Mouse (Mus musculus) heart, embryonic 15.5 days (tissue): ENCODE results near the gene Btrc. TPM values are rescaled to one million over a fixed set of nuclear protein-coding genes. Genes with fewer than 3 reads are reported as not detected.
"Not testable (repeated sequence)": the region's sequence is repeated elsewhere in the genome, so short reads cannot be mapped to it uniquely, and the experiment has no call there.

Experiments used
- ATAC-seq: fragments of 200-750 bp; cut with Nextera tagmentation; replicated peaks from 2 replicates; pipeline ENCODE4 v1.8.0; 2017; ENCODE audit warnings: low read depth, moderate TSS enrichment; ENCODE audit not compliant: insufficient number of reproducible peaks, insufficient read depth, low FRiP score
- H3K27ac ChIP-seq: fragments of 300-500 bp; sonication (generic); 2 replicates; pipeline ENCODE4 v1.5.1; 2015; ENCODE audit warnings: mild to moderate bottlenecking, inconsistent platforms
- H3K27me3 ChIP-seq: fragments of 300-500 bp; sonication (generic); 2 replicates; pipeline ENCODE4 v1.6.1; 2015; ENCODE audit warnings: inconsistent platforms
- H3K36me3 ChIP-seq: fragments of 300-500 bp; sonication (generic); 2 replicates; pipeline ENCODE4 v1.6.1; 2015; ENCODE audit warnings: mild to moderate bottlenecking, inconsistent platforms
- H3K4me1 ChIP-seq: fragments of 300-500 bp; sonication (generic); replicated peaks from 2 replicates; pipeline ENCODE4 v1.6.1; 2015; ENCODE audit warnings: inconsistent platforms
- H3K4me2 ChIP-seq: fragments of 300-500 bp; sonication (generic); 2 replicates; pipeline ENCODE4 v1.6.1; 2015; ENCODE audit warnings: inconsistent platforms, mild to moderate bottlenecking, moderate library complexity
- H3K4me3 ChIP-seq: fragments of 300-500 bp; sonication (generic); 2 replicates; pipeline ENCODE4 v1.5.1; 2015; ENCODE audit warnings: mild to moderate bottlenecking, inconsistent platforms
- H3K9ac ChIP-seq: fragments of 300-500 bp; sonication (generic); 2 replicates; pipeline ENCODE4 v1.6.1; 2015; ENCODE audit warnings: mild to moderate bottlenecking, inconsistent platforms
- H3K9me3 ChIP-seq: fragments of 300-500 bp; sonication (generic); replicated peaks from 2 replicates; pipeline ENCODE4 v1.6.1; 2016; ENCODE audit warnings: inconsistent platforms
- WGBS: fragments of 180-500 bp; shearing (Covaris S2); methylation state at CpG from one replicate; pipeline ENCODE4 v1.1.7; 2015; ENCODE audit warnings: mixed read lengths; 5-methylcytosine and 5-hydroxymethylcytosine counted together
- polyA plus RNA-seq: library from polyadenylated mRNA; unstranded; fragments of >200 nt; fragmentation: Nextera tagmentation; extraction: Ambion mirVana; gene quantifications from 2 replicates; pipeline ENCODE4 v1.2.1, GENCODE M21; 2015

The Btrc gene
- polyA plus RNA-seq, 1 experiment from 2014 or later = 26.7 TPM

- WGBS = 63% methylated on average over 4 of the region's 4 CpGs
- no peak overlapping the region for H3K27ac ChIP-seq
- H3K27me3 ChIP-seq = no peaks in the 10 kb centered on the region
- H3K4me3 ChIP-seq = no peak overlapping the region
- no peak overlapping the region for H3K9ac ChIP-seq
- no peak overlapping the region for H3K4me2 ChIP-seq
- no peaks in the 10 kb centered on the region for H3K9me3 ChIP-seq
- peaks cover 6% of the 10 kb centered on the region; the same call in 1 of the 2 replicates for H3K4me1 ChIP-seq
- H3K36me3 ChIP-seq = peaks cover 6% of the 10 kb centered on the region; the same call in 1 of the 2 replicates
- ATAC-seq = no peak
Measured at GRCm38 (mm10) chr19:45428146-45428545, 64.6 kb downstream of the Btrc start.

GRCm38 (mm10) chr19:45430971-45431633 is 67.6 kb downstream of the Btrc start:
- no peak overlapping the region for H3K9ac ChIP-seq
- H3K4me3 ChIP-seq = no peak overlapping the region
- ATAC-seq = no peak
- H3K4me2 ChIP-seq = no peak overlapping the region
- H3K9me3 ChIP-seq = no peaks in the 10 kb centered on the region
- no peaks in the 10 kb centered on the region for H3K27me3 ChIP-seq
- no peaks in the 10 kb centered on the region for H3K36me3 ChIP-seq
- WGBS = 74% methylated on average over 6 of the region's 6 CpGs
- H3K27ac ChIP-seq = no peak overlapping the region
- H3K4me1 ChIP-seq = peaks cover 6% of the 10 kb centered on the region; the same call in 1 of the 2 replicates

GRCm38 (mm10) chr19:45432351-45432750 is 68.8 kb downstream of the Btrc start:
- peaks cover 6% of the 10 kb centered on the region; the same call in 1 of the 2 replicates for H3K4me1 ChIP-seq
- H3K4me3 ChIP-seq = no peak overlapping the region
- H3K9me3 ChIP-seq = no peaks in the 10 kb centered on the region
- no peak overlapping the region for H3K4me2 ChIP-seq
- no peak for ATAC-seq
- H3K27ac ChIP-seq = no peak overlapping the region
- 68% methylated on average over 3 of the region's 3 CpGs for WGBS
- no peaks in the 10 kb centered on the region for H3K27me3 ChIP-seq
- H3K9ac ChIP-seq = no peak overlapping the region
- H3K36me3 ChIP-seq = no peaks in the 10 kb centered on the region

GRCm38 (mm10) chr19:45436019-45436418 is 72.5 kb downstream of the Btrc start:
- H3K36me3 ChIP-seq, H3K9me3 ChIP-seq, H3K9ac ChIP-seq, H3K27ac ChIP-seq, H3K27me3 ChIP-seq, H3K4me3 ChIP-seq, H3K4me2 ChIP-seq: not testable (repeated sequence)
- 0 out of 2 replicates have a peak, but pooled peaks have one; percentile 53 for ATAC-seq
- peaks cover 13% of the 10 kb centered on the region for H3K4me1 ChIP-seq

GRCm38 (mm10) chr19:45437175-45437574 is 73.6 kb downstream of the Btrc start:
- no peak overlapping the region for H3K4me3 ChIP-seq
- no peak overlapping the region for H3K4me2 ChIP-seq
- no peak for ATAC-seq
- WGBS = 91% methylated on average over 4 of the region's 4 CpGs
- no peak overlapping the region for H3K27ac ChIP-seq
- no peaks in the 10 kb centered on the region for H3K36me3 ChIP-seq
- no peaks in the 10 kb centered on the region for H3K27me3 ChIP-seq
- H3K9me3 ChIP-seq = no peaks in the 10 kb centered on the region
- peaks cover 18% of the 10 kb centered on the region for H3K4me1 ChIP-seq
- H3K9ac ChIP-seq = no peak overlapping the region

- H3K27ac ChIP-seq = no peak overlapping the region
- peaks cover 16% of the 10 kb centered on the region for H3K4me1 ChIP-seq
- no peak overlapping the region for H3K4me3 ChIP-seq
- WGBS = 85% methylated on average over 5 of the region's 5 CpGs
- H3K9me3 ChIP-seq = no peaks in the 10 kb centered on the region
- no peak for ATAC-seq
- H3K9ac ChIP-seq = no peak overlapping the region
- no peaks in the 10 kb centered on the region for H3K36me3 ChIP-seq
- H3K27me3 ChIP-seq = no peaks in the 10 kb centered on the region
- H3K4me2 ChIP-seq = no peak overlapping the region
Measured at GRCm38 (mm10) chr19:45438191-45438590, 74.7 kb downstream of the Btrc start.

GRCm38 (mm10) chr19:45438928-45439846 is 75.7 kb downstream of the Btrc start:
- ATAC-seq = no peak
- peaks cover 16% of the 10 kb centered on the region for H3K4me1 ChIP-seq
- WGBS = 69% methylated on average over 6 of the region's 6 CpGs
- no peak overlapping the region for H3K4me3 ChIP-seq
- H3K4me2 ChIP-seq = no peak overlapping the region
- no peaks in the 10 kb centered on the region for H3K9me3 ChIP-seq
- no peaks in the 10 kb centered on the region for H3K27me3 ChIP-seq
- no peaks in the 10 kb centered on the region for H3K36me3 ChIP-seq
- no peak overlapping the region for H3K27ac ChIP-seq
- no peak overlapping the region for H3K9ac ChIP-seq

- Histone ChIP-seq H3K4me2 (no peak overlapping the region), H3K27me3 (no peaks in the 10 kb centered on the region), H3K4me3 (no peak overlapping the region), H3K9me3 (no peaks in the 10 kb centered on the region), H3K36me3 (no peaks in the 10 kb centered on the region), H3K4me1 (peaks cover 21% of the 10 kb centered on the region), H3K9ac (no peak overlapping the region), H3K27ac (0 out of 2 replicates have a peak overlapping the region, but pooled peaks have one; percentile 14)
- 49% methylated on average over 10 of the region's 10 CpGs for WGBS
- no peak for ATAC-seq
Measured at GRCm38 (mm10) chr19:45440554-45441175, 77.1 kb downstream of the Btrc start.

- Histone ChIP-seq H3K27me3 (no peaks in the 10 kb centered on the region), H3K4me1 (peaks cover 21% of the 10 kb centered on the region), H3K4me3 (no peak overlapping the region), H3K9me3 (no peaks in the 10 kb centered on the region), H3K4me2 (peak overlapping the region; percentile 31), H3K9ac (no peak overlapping the region), H3K36me3 (no peaks in the 10 kb centered on the region), H3K27ac (peak overlapping the region; percentile 85)
- ATAC-seq = peak; percentile 35; the same call in 1 of the 2 replicates
- WGBS = 32% methylated on average over 7 of the region's 7 CpGs
Measured at GRCm38 (mm10) chr19:45441717-45442116, 78.2 kb downstream of the Btrc start.

GRCm38 (mm10) chr19:45445253-45445933 is 81.9 kb downstream of the Btrc start:
- Histone ChIP-seq H3K36me3 (no peaks in the 10 kb centered on the region), H3K27ac (no peak overlapping the region), H3K9ac (no peak overlapping the region), H3K4me1 (peaks cover 17% of the 10 kb centered on the region), H3K4me3 (no peak overlapping the region), H3K4me2 (no peak overlapping the region), H3K9me3 (no peaks in the 10 kb centered on the region), H3K27me3 (no peaks in the 10 kb centered on the region)
- ATAC-seq = no peak
- WGBS = 50% methylated on average over 6 of the region's 6 CpGs

- H3K4me2 ChIP-seq = no peak overlapping the region
- no peaks in the 10 kb centered on the region for H3K9me3 ChIP-seq
- H3K36me3 ChIP-seq = no peaks in the 10 kb centered on the region
- H3K4me3 ChIP-seq = no peak overlapping the region
- H3K9ac ChIP-seq = no peak overlapping the region
- H3K27me3 ChIP-seq = no peaks in the 10 kb centered on the region
- no peak for ATAC-seq
- H3K27ac ChIP-seq = no peak overlapping the region
- peaks cover 9% of the 10 kb centered on the region; the same call in 1 of the 2 replicates for H3K4me1 ChIP-seq
- WGBS = 74% methylated on average over 7 of the region's 7 CpGs
Measured at GRCm38 (mm10) chr19:45446631-45447030, 83.1 kb downstream of the Btrc start.
